16 mouse cellular contexts compared by ENCODE assay signal in genomic region chr5:4326309-4327014, GRCm38 (mm10).
DNase-seq lines count a peak whose midpoint lies in the region; ATAC-seq lines count a peak whose summit lies in the region.
"Had no signal": no experiment of that assay in that cellular context is flagged by ENCODE, and none has a peak within 500 bp of the region (broad histone marks: within the 10 kb centered on the region; RNA-seq: fewer than 3 reads in every experiment).

No protein-coding gene starts in this region.

- H3K9me3 ChIP-seq in kidney, embryonic 16.5 days (ENCODE audit: low read length), result no peaks in the 10 kb centered on the region
- no peaks in the 10 kb centered on the region for H3K9me3 ChIP-seq in liver, embryonic 15.5 days (replicated peaks)
- H3K9me3 ChIP-seq: embryonic facial prominence, embryonic 13.5 days; forebrain, embryonic 13.5 days; limb, embryonic 10.5 days; midbrain, embryonic 15.5 days had no signal

- peak; percentile 78 for DNase-seq in heart, adult 11 months
- no peak for DNase-seq in heart, postnatal 36 days
- DNase-seq in kidney, adult 8-10 months, result no peak
- peak; percentile 17 for DNase-seq in embryo, embryonic 11.5 days (ENCODE audit: low read depth, low spot score)
- DNase-seq in spleen, postnatal 36 days (ENCODE audit: low spot score in 2 of 2), result no peak
- DNase-seq: cerebellum, adult 8-10 months; kidney, postnatal 36 days; right cerebral cortex, postnatal 14 days had no signal

- H3K9ac ChIP-seq in kidney, embryonic 16.5 days (replicated peaks; ENCODE audit: low read length), result no peak overlapping the region
- no peak overlapping the region for H3K9ac ChIP-seq in liver, embryonic 15.5 days
- H3K9ac ChIP-seq: embryonic facial prominence, embryonic 13.5 days; forebrain, embryonic 13.5 days; midbrain, embryonic 15.5 days had no signal

- H3K27me3 ChIP-seq in kidney, embryonic 16.5 days (ENCODE audit: insufficient read depth, low read length), result no peaks in the 10 kb centered on the region
- H3K27me3 ChIP-seq in liver, embryonic 15.5 days, result no peaks in the 10 kb centered on the region
- H3K27me3 ChIP-seq: embryonic facial prominence, embryonic 13.5 days; forebrain, embryonic 13.5 days; midbrain, embryonic 15.5 days had no signal

- ATAC-seq in kidney, embryonic 16.5 days (ENCODE audit: low FRiP score, low TSS enrichment), result peak; percentile 69; the same call in 1 of the 2 replicates
- ATAC-seq in liver, embryonic 15.5 days (ENCODE audit: insufficient read depth), result peak; percentile 67
- no peak for ATAC-seq in erythroid progenitor cell, adult 5-6 weeks (replicated peaks; ENCODE audit: low FRiP score, poor library complexity, severe bottlenecking)
- ATAC-seq: forebrain, embryonic 13.5 days; hindbrain, embryonic 16.5 days; midbrain, embryonic 15.5 days had no signal

- intact Hi-C loops in heart, postnatal 36 days (cut with DNase I), result no loop called here

- H3K4me1 ChIP-seq in kidney, embryonic 16.5 days (ENCODE audit: insufficient read depth, low read length), result 0 out of 2 replicates have a peak, but pooled peaks cover 11% of the 10 kb centered on the region
- no peaks in the 10 kb centered on the region for H3K4me1 ChIP-seq in liver, embryonic 15.5 days (replicated peaks)
- H3K4me1 ChIP-seq: midbrain, embryonic 15.5 days had no signal

- H3K4me3 ChIP-seq in kidney, embryonic 16.5 days (ENCODE audit: low read length), result no peak overlapping the region
- no peak overlapping the region for H3K4me3 ChIP-seq in liver, embryonic 15.5 days (replicated peaks)
- H3K4me3 ChIP-seq: embryonic facial prominence, embryonic 13.5 days; forebrain, embryonic 13.5 days; limb, embryonic 10.5 days; midbrain, embryonic 15.5 days had no signal

- H3K36me3 ChIP-seq in kidney, embryonic 16.5 days (ENCODE audit: insufficient read depth, low read length), result no peaks in the 10 kb centered on the region
- no peaks in the 10 kb centered on the region for H3K36me3 ChIP-seq in liver, embryonic 15.5 days (replicated peaks)
- H3K36me3 ChIP-seq: embryonic facial prominence, embryonic 13.5 days; limb, embryonic 10.5 days; midbrain, embryonic 15.5 days had no signal

- H3K27ac ChIP-seq in kidney, embryonic 16.5 days (ENCODE audit: low read length), result peak overlapping the region; percentile 66; the same call in 1 of the 2 replicates
- no peak overlapping the region for H3K27ac ChIP-seq in liver, embryonic 15.5 days (replicated peaks)
- H3K27ac ChIP-seq: embryonic facial prominence, embryonic 13.5 days; forebrain, embryonic 13.5 days; limb, embryonic 10.5 days; midbrain, embryonic 15.5 days had no signal

- 20% methylated on average over 8 of the region's 8 CpGs for WGBS in kidney, embryonic 16.5 days
- WGBS in liver, embryonic 15.5 days (ENCODE audit: insufficient replicate concordance), result 31% methylated on average over 8 of the region's 8 CpGs

- H3K4me2 ChIP-seq in kidney, embryonic 16.5 days (replicated peaks; ENCODE audit: low read depth, low read length), result no peak overlapping the region
- no peak overlapping the region for H3K4me2 ChIP-seq in liver, embryonic 15.5 days
- H3K4me2 ChIP-seq: embryonic facial prominence, embryonic 13.5 days; forebrain, embryonic 13.5 days; midbrain, embryonic 15.5 days had no signal

Comparison
In these comparisons a context has a peak if more than half of its experiments do, and no peak if none do; other contexts are left out.
1. DNase-seq: peak in heart, adult 11 months (single experiment) and embryo, embryonic 11.5 days (single experiment); none in heart, postnatal 36 days (0 of 2), kidney, adult 8-10 months (0 of 2) and spleen, postnatal 36 days (0 of 2).